Mouse (Mus musculus) liver (tissue): ENCODE results near the gene Adamts10.

Experiments
- DNase-seq: peaks from one replicate; pipeline ENCODE4 v3.0.0-alpha.2; 2020; ENCODE audit warnings: mixed read lengths

Gene Adamts10

GRCm38 (mm10) chr17:33554536-33554935, 30.5 kb downstream of the Adamts10 start:
- no peak for DNase-seq

GRCm38 (mm10) chr17:33555223-33555855, 31.3 kb downstream of the Adamts10 start, which contains the start of gene Myo1f:
Myo1f (plus strand) TSS chr17:33555707.
- DNase-seq: peak; percentile 37

- DNase-seq: no peak
Observed at GRCm38 (mm10) chr17:33557922-33558321, 33.9 kb downstream of the Adamts10 start.

- peak; percentile 6 for DNase-seq
Observed at GRCm38 (mm10) chr17:33563527-33564076, 39.6 kb downstream of the Adamts10 start.

GRCm38 (mm10) chr17:33564599-33564998, 40.6 kb downstream of the Adamts10 start:
- DNase-seq: no peak

- peak; percentile 24 for DNase-seq
Observed at GRCm38 (mm10) chr17:33566182-33566581, 42.2 kb downstream of the Adamts10 start.

GRCm38 (mm10) chr17:33584061-33584460, 60.1 kb downstream of the Adamts10 start:
- no peak for DNase-seq

- no peak for DNase-seq
Observed at GRCm38 (mm10) chr17:33586011-33586410, 62.0 kb downstream of the Adamts10 start.

GRCm38 (mm10) chr17:33597271-33597670, 73.3 kb downstream of the Adamts10 start:
- no peak for DNase-seq

GRCm38 (mm10) chr17:33598506-33598905, 74.5 kb downstream of the Adamts10 start:
- no peak for DNase-seq

- no peak for DNase-seq
Observed at GRCm38 (mm10) chr17:33599836-33600475, 76.0 kb downstream of the Adamts10 start.

- no peak for DNase-seq
Observed at GRCm38 (mm10) chr17:33600831-33601230, 76.8 kb downstream of the Adamts10 start.

- DNase-seq: no peak
Observed at GRCm38 (mm10) chr17:33601947-33602346, 77.9 kb downstream of the Adamts10 start.
